Mouse (Mus musculus) olfactory bulb, adult 2 months (tissue): ENCODE results near the gene Nelfcd. TPM values are rescaled to one million over a fixed set of nuclear protein-coding genes. Genes with fewer than 3 reads are reported as not detected.
A peak's percentile ranks its signal among the peaks of the same experiment; 100 is the strongest.

ENCODE experiments used
- H3K27ac ChIP-seq: fragments of 200-500 bp; 2 replicates; pipeline ENCODE4 v1.5.1; 2012; ENCODE audit warnings: low read depth, low read length; ENCODE audit not compliant: insufficient read depth
- H3K4me1 ChIP-seq: fragments of 200-500 bp; 2 replicates; pipeline ENCODE4 v1.6.1; 2012; ENCODE audit warnings: low read length; ENCODE audit not compliant: control insufficient read depth, insufficient read depth
- H3K4me3 ChIP-seq: fragments of 200-500 bp; 2 replicates; pipeline ENCODE4 v1.5.1; 2012; ENCODE audit warnings: mild to moderate bottlenecking, low read depth, low read length, moderate library complexity; ENCODE audit not compliant: insufficient read depth
- CTCF ChIP-seq: fragments of 200-500 bp; IDR thresholded peaks from 2 replicates; pipeline ENCODE4 v1.5.1; 2012; ENCODE audit warnings: low read depth, mild to moderate bottlenecking, low read length, moderate library complexity; ENCODE audit not compliant: insufficient read depth
- POLR2A ChIP-seq: fragments of 200-500 bp; IDR thresholded peaks from 2 replicates; pipeline ENCODE4 v1.6.1; 2012; ENCODE audit warnings: mild to moderate bottlenecking, low read depth, low read length, moderate library complexity; ENCODE audit not compliant: insufficient read depth
- WGBS: fragments of 180-500 bp; shearing (Covaris S2); methylation state at CpG from one replicate; pipeline ENCODE4 v1.1.7; 2018; 5-methylcytosine and 5-hydroxymethylcytosine counted together
- polyA plus RNA-seq: library from polyadenylated mRNA; stranded (reverse); fragments of >200 nt; gene quantifications from 2 replicates; pipeline ENCODE4 v1.2.4, GENCODE M21; 2012; ENCODE audit warnings: low replicate concordance; ENCODE audit not compliant: missing spikeins, insufficient read depth, insufficient read length

The Nelfcd gene
- polyA plus RNA-seq, 1 experiment = not detected

- peak overlapping the region; percentile 65 for H3K4me3 ChIP-seq
- TF ChIP-seq CTCF (no peak), POLR2A (no peak)
- H3K27ac ChIP-seq = peak overlapping the region; percentile 23
Measured at GRCm38 (mm10) chr2:174463370-174463769, 47.8 kb downstream of the Nelfcd start.

GRCm38 (mm10) chr2:174463789-174464523 is 48.4 kb downstream of the Nelfcd start, which contains the start of gene Atp5e:
TSS of gene Atp5e (minus strand) at chr2:174464105.
- TF ChIP-seq CTCF (no peak), POLR2A (peak; percentile 56; the same call in 1 of the 2 replicates)
- H3K4me3 ChIP-seq = peak within 1 kb of the TSS; percentile 65
- peaks cover 10% of the 10 kb centered on the region for H3K4me1 ChIP-seq
- WGBS = 1% methylated on average over 48 of the region's 48 CpGs
- H3K27ac ChIP-seq = peak within 1 kb of the TSS; percentile 23

More at GRCm38 (mm10) chr2:174463370-174463769, 47.8 kb downstream of the Nelfcd start:
- WGBS = 31% methylated on average over 10 of the region's 10 CpGs
- H3K4me1 ChIP-seq = peaks cover 10% of the 10 kb centered on the region

DNA sequence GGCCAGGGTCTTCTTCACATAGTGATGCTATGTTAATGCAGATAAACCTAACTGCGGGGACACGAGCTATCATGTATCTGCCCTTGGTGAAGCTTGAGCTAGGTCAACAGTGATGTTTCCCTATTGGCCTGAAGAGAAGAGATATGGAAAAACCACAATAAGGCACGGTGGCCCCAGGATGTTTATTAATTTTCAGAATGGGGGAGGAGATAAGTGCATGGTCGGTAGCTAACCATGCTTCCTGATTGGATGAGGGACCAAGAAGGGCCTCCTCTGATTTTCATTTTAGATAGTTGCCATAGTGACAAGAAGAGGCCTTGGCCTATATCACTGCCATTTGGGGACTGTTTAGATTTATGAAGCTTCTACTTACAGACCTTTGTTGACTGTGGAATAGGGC is 54.7 kb downstream of the Nelfcd start:
- Histone ChIP-seq H3K4me3 (no peak overlapping the region), H3K4me1 (peaks cover 9% of the 10 kb centered on the region), H3K27ac (no peak overlapping the region)
- TF ChIP-seq POLR2A (no peak), CTCF (no peak)
- WGBS = 93% methylated on average over 4 of the region's 4 CpGs

- WGBS = 92% methylated on average over 7 of the region's 7 CpGs
- Histone ChIP-seq H3K4me3 (no peak overlapping the region), H3K4me1 (peaks cover 9% of the 10 kb centered on the region), H3K27ac (no peak overlapping the region)
- TF ChIP-seq POLR2A = no peak
- no peak for TF ChIP-seq CTCF
Measured at GRCm38 (mm10) chr2:174470786-174471405, 55.3 kb downstream of the Nelfcd start.

GRCm38 (mm10) chr2:174472407-174472806 is 56.8 kb downstream of the Nelfcd start:
- peak overlapping the region; percentile 87 for H3K4me3 ChIP-seq
- H3K4me1 ChIP-seq = peaks cover 9% of the 10 kb centered on the region
- WGBS = 7% methylated on average over 30 of the region's 30 CpGs
- TF ChIP-seq CTCF (no peak), POLR2A (no peak)
- no peak overlapping the region for H3K27ac ChIP-seq

GRCm38 (mm10) chr2:174472818-174473549 is 57.4 kb downstream of the Nelfcd start, which contains the start of gene Prelid3b:
TSS of gene Prelid3b (minus strand) at chr2:174473081.
- under 1% methylated on average over 53 of the region's 53 CpGs for WGBS
- Histone ChIP-seq H3K4me1 (peaks cover 9% of the 10 kb centered on the region), H3K4me3 (peak within 1 kb of the TSS; percentile 87), H3K27ac (no peak within 1 kb of the TSS)
- peak; percentile 34; the same call in 1 of the 2 replicates for TF ChIP-seq POLR2A
- TF ChIP-seq CTCF = no peak

DNA sequence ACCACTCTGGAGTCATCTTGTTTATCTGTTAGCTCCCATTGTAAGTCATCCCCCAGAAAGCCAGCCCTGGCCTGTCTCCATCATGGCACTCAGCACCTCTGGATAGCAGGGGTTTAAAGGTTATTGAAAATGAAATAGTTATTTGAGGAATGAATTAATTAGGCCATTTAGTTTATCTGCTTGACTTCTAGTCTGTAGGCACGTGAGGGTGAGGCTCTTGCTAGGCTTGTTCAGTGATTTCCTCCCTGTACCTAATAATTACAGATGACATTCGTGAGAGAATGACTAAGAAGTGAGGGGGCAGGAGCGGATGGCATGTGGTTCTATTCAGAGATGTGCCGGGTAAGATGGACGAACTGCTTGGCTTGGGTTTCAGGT is 57.9 kb downstream of the Nelfcd start:
- Histone ChIP-seq H3K4me1 (peaks cover 9% of the 10 kb centered on the region), H3K27ac (no peak overlapping the region), H3K4me3 (peak overlapping the region; percentile 87)
- 39% methylated on average over 5 of the region's 5 CpGs for WGBS
- TF ChIP-seq POLR2A = no peak

Other genes starting within 250 kb of the Nelfcd start
- gene Gnas, start 131.5 kb upstream of the Nelfcd start, polyA plus RNA-seq = 195 and 698 TPM in 2 replicates
- not detected in 2 replicates for gene Gm20721, start 69.1 kb upstream of the Nelfcd start, polyA plus RNA-seq
- gene Ctsz, start 23.2 kb downstream of the Nelfcd start, polyA plus RNA-seq = not detected in 2 replicates
- gene Tubb1, start 34.9 kb downstream of the Nelfcd start, polyA plus RNA-seq = not detected in 2 replicates
- gene Atp5e, start 48.3 kb downstream of the Nelfcd start, polyA plus RNA-seq = not detected in 2 replicates
- not detected in 2 replicates for gene Prelid3b, start 57.3 kb downstream of the Nelfcd start, polyA plus RNA-seq
- not detected in 2 replicates for gene Zfp831, start 227.7 kb downstream of the Nelfcd start, polyA plus RNA-seq